Mouse (Mus musculus) bone marrow macrophage, adult 2 months (primary cell): Measurements from ENCODE around the gene Guk1.

Experiments
- CTCF ChIP-seq: IDR thresholded peaks from 2 replicates; pipeline ENCODE4 v1.5.1; 2012; ENCODE audit warnings: low read depth, mild to moderate bottlenecking, low read length, moderate library complexity
- POLR2A ChIP-seq: IDR thresholded peaks from 2 replicates; pipeline ENCODE4 v1.6.1; 2012; ENCODE audit warnings: mild to moderate bottlenecking, low read depth, low read length, borderline replicate concordance

DNA sequence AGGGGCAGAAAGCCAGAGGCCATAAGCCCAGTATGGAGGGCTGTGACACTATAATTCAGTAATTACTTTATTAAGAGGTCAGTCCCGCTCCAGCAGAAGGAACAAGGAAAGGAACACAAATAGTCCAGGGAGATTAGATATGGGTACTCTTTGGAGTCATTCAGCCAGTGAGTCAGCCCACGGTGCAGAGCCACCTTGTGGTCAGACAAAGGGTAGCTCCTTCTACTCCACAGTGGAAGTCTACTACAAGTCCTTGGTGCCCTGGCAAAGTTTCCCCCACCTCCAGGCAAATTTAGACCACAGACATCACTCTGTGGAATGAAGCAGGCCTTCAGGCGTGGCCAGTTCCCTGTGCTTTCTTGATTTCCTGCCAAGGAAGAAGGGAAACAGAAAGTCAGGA is 8.2 kb downstream of the Guk1 start:
- peak; percentile 67 for TF ChIP-seq CTCF
- no peak for TF ChIP-seq POLR2A
